Mouse (Mus musculus) cerebellum, postnatal 36 days (tissue): ENCODE data around the gene Spats2l.

Source experiments
- DNase-seq, 2 experiments: peaks; one replicate each; pipeline ENCODE4 v3.0.0; 2021 to 2022; ENCODE audit warnings: mixed read lengths in 2 of 2

Spats2l gene

GRCm38 (mm10) chr1:57826245-57826644 lies 52.3 kb downstream of the Spats2l start:
- DNase-seq = no peak

DNA sequence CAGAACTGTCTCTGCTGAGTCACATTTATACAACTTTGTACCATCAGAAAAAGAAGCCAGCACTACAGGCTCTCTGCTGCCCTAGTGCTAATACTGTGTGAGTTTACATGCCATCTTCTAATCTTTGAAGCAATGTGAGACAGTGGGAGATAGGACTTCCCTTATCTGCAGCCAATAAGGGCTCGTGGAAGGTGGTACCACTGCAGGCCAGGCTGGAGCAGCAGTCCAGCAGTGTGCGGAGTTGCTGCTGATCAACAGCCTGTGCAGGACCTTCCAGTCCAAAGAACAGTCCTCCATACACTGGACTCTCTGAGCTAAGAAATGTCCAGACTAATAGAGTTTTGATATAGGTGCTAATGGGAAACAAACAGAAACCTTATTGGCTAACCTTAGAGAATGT lies 59.2 kb downstream of the Spats2l start:
- no peak for DNase-seq

DNA sequence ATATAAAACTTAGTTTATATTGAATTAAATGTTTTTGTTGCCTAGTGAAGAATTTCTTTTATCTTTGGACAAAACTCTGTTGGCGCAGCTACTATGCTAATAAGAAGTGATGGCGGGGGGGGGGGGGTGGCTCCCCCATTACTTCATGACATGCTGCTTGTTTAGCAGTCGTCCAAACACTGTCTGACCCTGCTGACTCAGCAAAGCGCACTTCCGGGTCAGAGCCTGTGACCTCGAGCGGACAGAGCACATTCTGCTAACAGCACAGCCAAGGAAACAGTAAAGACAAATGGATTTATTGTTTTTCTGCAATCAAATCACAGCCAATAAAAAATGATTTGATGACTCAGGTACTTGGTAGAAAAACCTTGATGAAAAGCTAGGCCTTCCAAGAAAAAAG lies 61.2 kb downstream of the Spats2l start:
- DNase-seq = no peak

DNA sequence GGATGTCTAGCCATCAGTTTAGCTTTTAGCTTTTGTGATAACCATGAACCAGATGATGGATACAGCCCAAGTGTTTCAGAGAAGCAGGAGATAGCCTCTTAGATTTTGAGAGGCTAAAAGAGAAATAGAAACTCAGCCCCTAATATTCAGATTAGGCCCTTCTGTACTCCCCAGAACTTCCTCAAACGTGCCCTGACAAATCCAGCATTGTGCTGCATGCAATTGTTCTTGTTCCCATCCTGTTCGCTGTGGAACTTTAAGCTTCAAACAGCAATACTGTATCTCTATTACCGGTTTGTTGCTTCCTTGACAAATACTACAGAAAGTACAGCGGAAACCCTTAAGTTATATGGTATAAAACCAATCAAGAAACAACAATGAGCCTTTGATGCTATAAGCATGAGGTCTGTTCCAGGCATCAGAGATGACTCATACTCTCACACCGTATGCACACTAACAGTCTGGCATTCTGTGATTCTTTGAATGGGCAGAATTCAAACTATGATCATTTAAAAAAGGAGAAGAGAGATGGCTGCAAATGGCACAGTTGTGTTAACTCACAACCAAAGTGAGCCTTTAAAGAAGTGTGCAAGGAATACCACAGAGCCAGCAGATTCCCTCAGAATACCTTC lies 62.8 kb downstream of the Spats2l start:
- no peak for DNase-seq

- DNase-seq = no peak
Observed at GRCm38 (mm10) chr1:57839863-57840262, 65.9 kb downstream of the Spats2l start.

DNA sequence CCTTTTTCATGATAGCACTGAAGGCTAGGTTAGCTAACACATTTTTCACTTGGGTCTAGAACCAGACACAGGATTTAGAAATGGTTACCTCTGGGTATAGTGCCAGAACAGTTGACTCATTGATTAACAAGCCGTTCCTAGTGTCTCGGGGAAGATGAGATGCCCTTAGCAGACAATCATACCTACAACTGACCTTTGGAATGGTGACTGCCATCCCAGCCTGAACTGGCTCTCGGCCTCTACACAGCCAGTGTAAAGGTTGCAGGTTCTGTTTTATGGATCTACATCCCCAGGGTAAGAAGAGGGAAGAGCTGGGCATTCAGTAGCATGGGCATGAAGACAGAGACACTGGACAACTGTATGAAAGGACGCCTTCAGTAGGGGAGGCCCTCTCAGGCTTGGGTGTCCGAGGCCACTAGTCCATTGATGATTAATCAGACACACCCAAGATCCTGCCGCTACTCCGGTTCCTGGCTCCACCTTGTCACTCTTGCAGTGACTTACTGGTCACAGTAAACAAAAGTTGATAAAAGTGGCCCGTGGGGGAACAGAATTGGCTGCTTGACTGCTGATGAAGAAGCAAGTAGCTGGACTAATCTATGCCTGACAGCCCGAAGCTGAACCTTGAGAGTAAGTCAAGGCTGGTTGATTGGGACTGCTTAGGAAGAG lies 71.2 kb downstream of the Spats2l start:
- no peak for DNase-seq

GRCm38 (mm10) chr1:57846856-57847698 lies 73.1 kb downstream of the Spats2l start:
- no peak for DNase-seq

DNA sequence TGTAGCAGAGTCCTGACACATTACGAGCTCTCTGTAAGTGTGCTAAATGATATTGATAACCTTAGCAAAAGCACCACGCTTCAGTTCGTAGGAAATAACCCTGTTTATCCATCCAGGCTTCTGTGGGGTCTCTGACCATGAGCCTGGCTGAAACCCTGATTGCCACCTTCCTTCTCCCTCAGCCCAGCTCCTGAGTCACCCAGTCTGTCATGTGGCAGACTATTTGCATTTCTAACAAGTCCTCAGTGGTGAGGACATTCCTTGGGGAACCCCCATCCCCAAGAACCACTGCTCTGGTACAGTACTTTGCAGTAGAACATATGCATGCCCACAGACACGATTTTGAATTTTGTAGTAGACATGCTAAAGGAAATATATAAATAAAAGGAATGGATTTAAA lies 75.1 kb downstream of the Spats2l start:
- DNase-seq = no peak

DNA sequence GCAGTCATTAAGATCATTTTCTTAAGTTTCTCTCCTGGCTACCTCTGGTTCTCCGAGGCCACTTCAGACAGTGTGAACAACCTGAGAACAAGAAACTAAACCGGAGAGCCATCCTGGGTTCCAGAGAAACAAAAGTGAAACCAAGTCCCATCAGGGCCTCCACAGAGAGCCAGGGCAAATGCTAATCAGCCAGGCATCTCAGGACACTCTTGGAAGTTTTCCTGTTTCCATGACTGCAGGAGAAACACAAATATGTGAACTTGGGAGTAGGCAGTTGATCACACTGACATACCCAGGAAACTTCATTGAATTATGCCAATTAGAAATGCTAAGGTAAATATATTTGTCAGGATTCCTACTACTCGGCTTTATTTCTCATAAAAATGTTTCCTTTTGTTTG lies 76.0 kb downstream of the Spats2l start:
- DNase-seq = no peak

GRCm38 (mm10) chr1:57851871-57852270 lies 77.9 kb downstream of the Spats2l start:
- DNase-seq = no peak

DNA sequence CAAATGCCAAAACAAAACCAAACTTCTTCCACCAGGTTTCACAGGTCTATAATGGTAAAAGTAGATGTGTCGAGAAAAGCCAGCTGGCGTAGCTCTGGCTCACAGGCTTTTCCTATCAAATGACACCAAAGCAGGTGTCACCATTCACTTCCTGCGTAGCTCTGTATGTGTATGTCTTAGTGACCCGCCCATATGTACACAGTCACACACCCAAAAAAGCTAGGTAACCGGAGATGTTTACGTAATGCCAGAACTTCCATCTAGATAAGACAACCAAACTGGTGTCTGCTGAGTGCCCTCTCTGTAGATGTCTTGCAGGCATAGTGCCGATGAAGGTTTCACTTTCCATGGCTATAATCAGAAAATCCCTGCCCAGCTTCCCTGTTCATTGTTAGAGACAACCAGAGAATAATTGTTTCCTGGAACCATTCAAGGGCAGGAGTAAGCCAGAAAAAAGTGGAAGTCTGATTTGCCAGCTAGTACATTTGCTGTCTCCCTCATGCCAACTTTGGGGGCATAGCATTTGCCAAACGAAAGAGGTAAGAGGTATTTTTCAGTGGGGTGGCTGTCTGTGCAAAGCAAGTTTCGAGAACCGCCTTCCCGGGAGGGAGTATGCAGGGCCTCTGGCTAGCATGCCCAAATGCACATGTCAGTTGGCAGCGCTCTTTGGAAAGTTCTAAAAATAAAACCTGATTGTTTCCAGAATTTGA lies 78.8 kb downstream of the Spats2l start:
- no peak for DNase-seq

DNA sequence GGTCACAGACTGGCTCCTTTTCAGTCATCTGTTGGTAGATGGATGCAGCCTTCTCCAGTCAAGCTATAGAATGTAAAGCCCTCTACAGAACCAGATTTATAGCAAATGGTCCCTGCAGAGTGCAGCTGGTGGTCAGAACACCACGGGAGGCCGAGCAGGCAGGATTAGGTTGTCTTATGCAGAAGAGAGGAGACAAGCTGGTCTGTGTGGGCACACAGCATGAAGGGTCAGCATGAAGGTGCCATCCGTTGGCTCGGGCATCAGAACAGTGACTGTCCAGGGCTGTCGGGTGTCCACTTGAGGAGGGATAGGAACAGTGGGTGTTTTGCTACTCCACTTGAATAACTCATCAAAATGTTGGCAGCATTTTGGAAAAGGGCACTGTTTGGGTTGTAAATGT lies 83.8 kb downstream of the Spats2l start:
- no peak for DNase-seq

DNA sequence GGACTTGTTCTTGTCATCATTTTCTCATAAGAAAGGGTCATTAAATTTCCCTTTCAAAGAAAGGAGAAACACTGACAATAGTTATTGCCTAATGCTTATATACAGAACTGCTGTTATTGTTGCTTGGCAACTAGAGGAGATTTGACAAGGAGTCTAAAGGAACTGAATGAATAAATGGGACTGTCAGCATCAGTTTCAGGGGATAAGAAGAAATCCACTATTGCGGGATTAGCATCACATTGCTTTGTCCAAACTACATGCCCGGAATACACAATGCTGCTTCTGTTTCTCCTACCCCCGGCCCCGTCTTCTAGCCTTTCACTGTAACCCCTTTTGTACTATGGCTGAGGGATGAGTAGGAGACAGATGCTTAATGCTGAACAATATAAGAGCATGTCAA lies 88.1 kb downstream of the Spats2l start:
- no peak for DNase-seq

GRCm38 (mm10) chr1:57868651-57869050 lies 94.7 kb downstream of the Spats2l start:
- no peak for DNase-seq

GRCm38 (mm10) chr1:57872006-57872405 lies 98.0 kb downstream of the Spats2l start:
- DNase-seq = no peak

- DNase-seq = no peak
Observed at GRCm38 (mm10) chr1:57873996-57874395, 100.0 kb downstream of the Spats2l start.

- no peak for DNase-seq
Observed at GRCm38 (mm10) chr1:57875109-57875508, 101.1 kb downstream of the Spats2l start.

- DNase-seq = no peak
Observed at GRCm38 (mm10) chr1:57875512-57875911, 101.5 kb downstream of the Spats2l start.

- no peak for DNase-seq
Observed at GRCm38 (mm10) chr1:57878957-57879356, 105.0 kb downstream of the Spats2l start.

GRCm38 (mm10) chr1:57884867-57885266 lies 110.9 kb downstream of the Spats2l start:
- DNase-seq = no peak

DNA sequence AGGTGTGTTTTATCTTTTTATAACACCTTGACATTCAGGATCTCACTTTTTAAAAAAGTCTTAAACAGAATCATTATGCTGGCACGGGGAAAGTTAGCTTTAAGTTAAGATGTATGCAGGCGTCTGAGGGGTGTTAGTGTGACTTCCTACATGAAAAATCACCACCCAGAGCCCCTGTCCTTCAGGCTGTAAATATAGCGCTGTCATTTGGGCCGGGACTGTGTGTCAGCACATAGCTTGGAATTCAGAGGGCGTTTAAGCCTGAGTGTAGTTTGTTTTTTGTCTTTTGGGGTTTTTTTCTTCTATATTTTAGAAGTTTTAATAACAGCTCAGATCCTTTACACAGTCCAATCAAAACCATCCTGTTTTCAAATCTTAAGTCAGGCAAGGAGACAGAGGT lies 115.8 kb downstream of the Spats2l start:
- no peak for DNase-seq

GRCm38 (mm10) chr1:57890259-57890902 lies 116.4 kb downstream of the Spats2l start:
- no peak for DNase-seq

GRCm38 (mm10) chr1:57890903-57891267 lies 116.9 kb downstream of the Spats2l start:
- no peak for DNase-seq
